24 mouse cellular contexts compared by ENCODE assay signal in genomic region chr12:109626910-109627309, GRCm38 (mm10). TPM values are rescaled to one million over a fixed set of nuclear protein-coding genes. Genes with fewer than 3 reads are reported as not detected.
DNase-seq lines count a peak whose midpoint lies in the region; TF ChIP-seq lines count a peak whose summit lies in the region.
"Had no signal": no experiment of that assay in that cellular context is flagged by ENCODE, and none has a peak within 500 bp of the region (broad histone marks: within the 10 kb centered on the region; RNA-seq: fewer than 3 reads in every experiment).

No protein-coding gene starts in this region.

- H3K36me3 ChIP-seq in kidney, adult 2 months (ENCODE audit: control insufficient read depth, insufficient read depth, low read length) = no peaks in the 10 kb centered on the region
- H3K36me3 ChIP-seq: G1E; hindbrain, embryonic 12.5 days had no signal

- H3K4me3 ChIP-seq in kidney, adult 2 months (ENCODE audit: insufficient read depth, low read depth, low read length) = no peak overlapping the region
- H3K4me3 ChIP-seq in layer of hippocampus, adult 2 months = no peak overlapping the region
- H3K4me3 ChIP-seq: embryonic facial prominence, embryonic 15.5 days; erythroblast, embryonic 14.5 days; forebrain, embryonic 15.5 days; heart, embryonic 10.5 days; hindbrain, embryonic 12.5 days had no signal

- WGBS in kidney, adult 2 months = 87% methylated on average over 5 of the region's 5 CpGs

- peak; percentile 68 for DNase-seq in adrenal gland, adult 2 months
- no peak for DNase-seq in adrenal gland, postnatal 10 days
- DNase-seq in 3T3-L1 (ENCODE audit: low read depth, low spot score) (peak; percentile 94), adipocyte (ENCODE audit: low spot score) (peak; percentile 20)
- no peak for DNase-seq in kidney, adult 2 months
- DNase-seq in layer of hippocampus, adult 2 months (ENCODE audit: low spot score in 2 of 2) = no peak
- no peak for DNase-seq in thymus, postnatal 0 days (ENCODE audit: low spot score)
- DNase-seq: cerebellum, adult 2 months; cerebellum, postnatal 10 days; gastrocnemius, postnatal 36 days; heart, adult 11 months; heart, postnatal 10 days; heart, postnatal 4 days had no signal

- no peak overlapping the region for H3K27ac ChIP-seq in kidney, adult 2 months (ENCODE audit: insufficient read depth, low read depth, low read length)
- no peak overlapping the region for H3K27ac ChIP-seq in layer of hippocampus, adult 2 months
- H3K27ac ChIP-seq: embryonic facial prominence, embryonic 15.5 days; forebrain, embryonic 15.5 days; heart, embryonic 10.5 days; hindbrain, embryonic 12.5 days had no signal

- H3K4me1 ChIP-seq in kidney, adult 2 months (ENCODE audit: control insufficient read depth, insufficient read depth, low read length) = no peaks in the 10 kb centered on the region; the same call in 1 of the 2 replicates
- H3K4me1 ChIP-seq: embryonic facial prominence, embryonic 15.5 days; forebrain, embryonic 15.5 days; heart, embryonic 10.5 days had no signal

- no peak for TF ChIP-seq CTCF in kidney, adult 2 months (conservative IDR thresholded peaks at IDR 0.05; ENCODE audit: insufficient read depth, insufficient read length, low read depth, low read length)
- no peak for TF ChIP-seq CTCF in layer of hippocampus, adult 2 months (conservative IDR thresholded peaks at IDR 0.05)

- no peak for TF ChIP-seq POLR2A in kidney, adult 2 months (IDR thresholded peaks at IDR 0.05; ENCODE audit: low read depth, low read length)

- no peaks in the 10 kb centered on the region for H3K27me3 ChIP-seq in kidney, adult 2 months (replicated peaks; ENCODE audit: control insufficient read depth, insufficient read depth, low read length)
- H3K27me3 ChIP-seq: embryonic facial prominence, embryonic 15.5 days; forebrain, embryonic 15.5 days; hindbrain, embryonic 12.5 days had no signal

RNA-seq across cellular contexts. Expression of gene Rtl1, which starts 26.8 kb away (rescaled TPM):
- 1 to 10 TPM; 4.9 to 6.8 TPM for total RNA-seq in adrenal gland, adult 2 months (2021)
- 1.3 and 1.4 TPM in 2 replicates for polyA plus RNA-seq in adrenal gland, adult 2 months (2012; rRNA removed)
- total RNA-seq in adrenal gland, postnatal 10 days (2021) = 1 to 10 TPM; 4.4 to 4.5 TPM
- polyA plus RNA-seq in kidney, adult 2 months (2012; rRNA removed) = 0.02 and 0.07 TPM in 2 replicates
- total RNA-seq in layer of hippocampus, adult 2 months (2021) = under 1 TPM; 0.10 to 0.15 TPM
- 0.05 and 0.10 TPM in 2 replicates for polyA plus RNA-seq in thymus, postnatal 0 days (2015; fragmentation: Nextera tagmentation; extraction: Ambion mirVana)
- total RNA-seq: gastrocnemius, adult 8-10 months; gastrocnemius, postnatal 36 days had no signal
- polyA plus RNA-seq: activated CD4-positive, CD25-positive, alpha-beta regulatory T cell, adult 4 months; CD4-positive, CD25-positive, alpha-beta regulatory T cell, adult 4 months; G1E; inflammation-experienced regulatory T-cells, adult 6 months; Patski had no signal

Comparison
In these comparisons a context has a peak if more than half of its experiments do, and no peak if none do; other contexts are left out.
1. DNase-seq: peak in adrenal gland, adult 2 months (single experiment), 3T3-L1 (single experiment) and adipocyte (single experiment); none in adrenal gland, postnatal 10 days (single experiment), kidney, adult 2 months (single experiment), layer of hippocampus, adult 2 months (0 of 2) and thymus, postnatal 0 days (single experiment).
2. RNA of gene Rtl1, which starts 26.8 kb away (total RNA-seq): 4.9 to 6.8 TPM in adrenal gland, adult 2 months and 4.4 to 4.5 TPM in adrenal gland, postnatal 10 days; 0.10 to 0.15 TPM in layer of hippocampus, adult 2 months; every median in the first group is over 4 times any median in the second.